Mouse (Mus musculus): ENCODE results near the gene Cpm. TPM values are rescaled to one million over a fixed set of nuclear protein-coding genes. Genes with fewer than 3 reads are reported as not detected.
A peak's percentile ranks its signal among the peaks of the same experiment; 100 is the strongest.

Gene Cpm
- polyA plus RNA-seq, 2 experiments = 3.9 to 9.1 TPM

- H3K27me3 ChIP-seq (ENCODE audit: control insufficient read depth, insufficient read depth, low read length) = no peaks in the 10 kb centered on the region
- 50% methylated on average over 14 of the region's 14 CpGs for WGBS (ENCODE audit: insufficient replicate concordance)
- no peak overlapping the region for H3K27ac ChIP-seq
- ATAC-seq (ENCODE audit: insufficient read depth) = peak; percentile 18; the same call in 1 of the 2 replicates
- no peak for DNase-seq (ENCODE audit: low read depth in 3 of 3, low spot score in 3 of 3)
- H3K4me1 ChIP-seq (replicated peaks; ENCODE audit: control insufficient read depth in 2 of 2, insufficient read depth in 2 of 2, low read length in 1 of 2) = peaks cover 0 to 5% of the 10 kb centered on the region in 2 experiments; a peak in 1 of 4 replicates
- no peaks in the 10 kb centered on the region for H3K9me3 ChIP-seq (ENCODE audit: control insufficient read depth, low read length)
- no peaks in the 10 kb centered on the region for H3K36me3 ChIP-seq (replicated peaks; ENCODE audit: control insufficient read depth, insufficient read depth, low read depth)
- TF ChIP-seq CTCF (IDR thresholded peaks at IDR 0.05; ENCODE audit: low read depth) = no peak
- no peak for TF ChIP-seq EP300 (IDR thresholded peaks at IDR 0.05; ENCODE audit: low read depth)
- peak overlapping the region; percentile 36 for H3K4me2 ChIP-seq (ENCODE audit: low read depth)
- no peak overlapping the region for H3K9ac ChIP-seq (replicated peaks)
- peak overlapping the region in 1 of 2 experiments; percentile 5; a peak in 1 of 4 replicates for H3K4me3 ChIP-seq (ENCODE audit: insufficient read depth in 1 of 2, low read depth in 2 of 2, low read length in 2 of 2)
These were observed 35.1 kb downstream of the Cpm start for GRCm38 (mm10) chr10:117664208-117664925.

- Histone ChIP-seq H3K9ac (replicated peaks) (no peak overlapping the region), H3K27ac (no peak overlapping the region), H3K4me3 (ENCODE audit: insufficient read depth in 1 of 2, low read depth in 2 of 2, low read length in 2 of 2) (no peak overlapping the region), H3K4me2 (ENCODE audit: low read depth) (no peak overlapping the region), H3K9me3 (ENCODE audit: control insufficient read depth, low read length) (no peaks in the 10 kb centered on the region), H3K27me3 (ENCODE audit: control insufficient read depth, insufficient read depth, low read length) (no peaks in the 10 kb centered on the region), H3K36me3 (replicated peaks; ENCODE audit: control insufficient read depth, insufficient read depth, low read depth) (no peaks in the 10 kb centered on the region), H3K4me1 (replicated peaks; ENCODE audit: control insufficient read depth in 2 of 2, insufficient read depth in 2 of 2, low read length in 1 of 2) (peaks cover 0 to 5% of the 10 kb centered on the region in 2 experiments; a peak in 1 of 4 replicates)
- no peak for TF ChIP-seq CTCF (IDR thresholded peaks at IDR 0.05; ENCODE audit: low read depth)
- no peak for TF ChIP-seq EP300 (IDR thresholded peaks at IDR 0.05; ENCODE audit: low read depth)
- DNase-seq (ENCODE audit: low read depth in 3 of 3, low spot score in 3 of 3) (no peak), ATAC-seq (ENCODE audit: insufficient read depth) (no peak)
These were observed 35.6 kb downstream of the Cpm start for GRCm38 (mm10) chr10:117664926-117665209.

- ATAC-seq (ENCODE audit: insufficient read depth) (no peak), DNase-seq (ENCODE audit: low read depth in 3 of 3, low spot score in 3 of 3) (no peak)
- Histone ChIP-seq H3K4me3 (ENCODE audit: insufficient read depth in 1 of 2, low read depth in 2 of 2, low read length in 2 of 2) (no peak overlapping the region), H3K9me3 (ENCODE audit: control insufficient read depth, low read length) (no peaks in the 10 kb centered on the region), H3K4me2 (ENCODE audit: low read depth) (no peak overlapping the region), H3K27ac (no peak overlapping the region), H3K4me1 (replicated peaks; ENCODE audit: control insufficient read depth in 2 of 2, insufficient read depth in 2 of 2, low read length in 1 of 2) (peaks cover 0 to 5% of the 10 kb centered on the region in 2 experiments; a peak in 1 of 4 replicates), H3K9ac (replicated peaks) (no peak overlapping the region), H3K27me3 (ENCODE audit: control insufficient read depth, insufficient read depth, low read length) (no peaks in the 10 kb centered on the region), H3K36me3 (replicated peaks; ENCODE audit: control insufficient read depth, insufficient read depth, low read depth) (no peaks in the 10 kb centered on the region)
- TF ChIP-seq CTCF (IDR thresholded peaks at IDR 0.05; ENCODE audit: low read depth) (no peak), EP300 (IDR thresholded peaks at IDR 0.05; ENCODE audit: low read depth) (no peak)
- WGBS (ENCODE audit: insufficient replicate concordance) = 50% methylated on average over 9 of the region's 9 CpGs
These were observed 36.3 kb downstream of the Cpm start for GRCm38 (mm10) chr10:117665376-117666275.

DNA sequence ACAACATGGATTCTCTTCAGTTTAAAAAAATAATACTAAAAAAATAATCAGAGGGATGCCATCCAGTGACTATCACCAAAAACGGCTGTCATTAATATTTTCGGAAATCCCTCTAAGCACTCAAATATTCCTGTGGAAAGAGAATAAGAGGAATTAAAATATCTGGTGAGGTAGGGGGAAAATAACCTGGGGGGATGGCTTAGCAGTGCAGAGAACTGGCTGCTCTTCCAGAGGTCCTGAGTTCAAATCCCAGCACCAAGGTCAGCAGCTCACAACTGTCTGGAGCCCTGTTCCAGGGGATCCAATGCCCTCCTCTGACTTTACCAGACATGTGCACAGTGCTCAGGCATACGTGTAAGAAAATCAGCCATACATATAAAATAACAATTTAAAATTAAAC, 37.1 kb downstream of the Cpm start:
- WGBS (ENCODE audit: insufficient replicate concordance) = 67% methylated on average over 3 of the region's 3 CpGs
- Histone ChIP-seq H3K4me1 (replicated peaks; ENCODE audit: control insufficient read depth in 2 of 2, insufficient read depth in 2 of 2, low read length in 1 of 2) (peaks cover 0 to 5% of the 10 kb centered on the region in 2 experiments; a peak in 1 of 4 replicates), H3K36me3 (replicated peaks; ENCODE audit: control insufficient read depth, insufficient read depth, low read depth) (no peaks in the 10 kb centered on the region), H3K27ac (no peak overlapping the region), H3K4me3 (ENCODE audit: insufficient read depth in 1 of 2, low read depth in 2 of 2, low read length in 2 of 2) (no peak overlapping the region), H3K9ac (replicated peaks) (no peak overlapping the region), H3K9me3 (ENCODE audit: control insufficient read depth, low read length) (no peaks in the 10 kb centered on the region), H3K27me3 (ENCODE audit: control insufficient read depth, insufficient read depth, low read length) (no peaks in the 10 kb centered on the region), H3K4me2 (ENCODE audit: low read depth) (no peak overlapping the region)
- TF ChIP-seq CTCF (IDR thresholded peaks at IDR 0.05; ENCODE audit: low read depth) = no peak
- no peak for DNase-seq (ENCODE audit: low read depth in 3 of 3, low spot score in 3 of 3)
- no peak for ATAC-seq (ENCODE audit: insufficient read depth)

DNA sequence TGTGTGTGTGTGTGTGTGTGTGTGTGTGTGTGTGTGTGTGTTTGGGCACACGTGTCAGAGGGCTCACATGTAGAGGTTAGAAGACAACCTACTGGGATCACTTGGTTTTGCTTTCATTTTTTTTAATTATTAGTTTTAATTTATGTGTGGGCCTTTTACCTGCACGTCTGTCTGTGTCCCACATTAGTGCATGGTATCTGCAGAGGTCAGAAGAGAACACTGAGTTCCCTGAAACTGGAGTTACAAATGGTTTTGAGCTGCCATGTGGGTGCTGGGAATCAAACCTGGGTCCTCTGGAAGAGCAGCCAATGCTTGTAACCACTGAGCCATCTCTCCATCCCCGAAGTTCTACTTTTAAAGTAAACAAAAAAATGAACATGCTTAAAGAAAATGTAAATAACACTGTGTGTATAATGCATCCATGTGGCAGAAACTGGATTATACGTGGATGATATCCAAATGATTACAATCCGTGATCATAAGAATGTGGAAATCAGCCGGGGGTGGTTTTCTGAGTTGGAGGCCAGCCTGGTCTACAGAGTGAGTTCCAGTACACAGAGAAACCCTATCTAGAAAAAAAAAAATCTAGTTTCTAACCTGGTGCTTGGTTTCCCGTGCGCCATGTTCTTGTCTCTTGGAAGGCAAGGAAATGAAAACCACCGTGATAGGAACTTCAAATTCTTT, 37.8 kb downstream of the Cpm start:
- Histone ChIP-seq H3K4me1 (replicated peaks; ENCODE audit: control insufficient read depth in 2 of 2, insufficient read depth in 2 of 2, low read length in 1 of 2) (peaks cover 0 to 5% of the 10 kb centered on the region in 2 experiments; a peak in 1 of 4 replicates), H3K9me3 (ENCODE audit: control insufficient read depth, low read length) (no peaks in the 10 kb centered on the region), H3K27me3 (ENCODE audit: control insufficient read depth, insufficient read depth, low read length) (no peaks in the 10 kb centered on the region), H3K4me2 (ENCODE audit: low read depth) (no peak overlapping the region), H3K36me3 (replicated peaks; ENCODE audit: control insufficient read depth, insufficient read depth, low read depth) (no peaks in the 10 kb centered on the region), H3K4me3 (ENCODE audit: insufficient read depth in 1 of 2, low read depth in 2 of 2, low read length in 2 of 2) (no peak overlapping the region), H3K27ac (no peak overlapping the region), H3K9ac (replicated peaks) (no peak overlapping the region)
- no peak for ATAC-seq (ENCODE audit: insufficient read depth)
- WGBS (ENCODE audit: insufficient replicate concordance) = 67% methylated on average over 9 of the region's 9 CpGs
- TF ChIP-seq EP300 (IDR thresholded peaks at IDR 0.05; ENCODE audit: low read depth) (no peak), CTCF (IDR thresholded peaks at IDR 0.05; ENCODE audit: low read depth) (no peak)
- no peak for DNase-seq (ENCODE audit: low read depth in 3 of 3, low spot score in 3 of 3)

Data from liver, embryonic 14.5 days (tissue).